Mouse (Mus musculus): ENCODE data around the gene Traf3ip1. TPM values are rescaled to one million over a fixed set of nuclear protein-coding genes. Genes with fewer than 3 reads are reported as not detected.

Gene Traf3ip1
- 6.1 and 7.3 TPM in 2 replicates for polyA plus RNA-seq (2016; fragmentation: Nextera tagmentation; extraction: Ambion mirVana)

GRCm38 (mm10) chr1:91494457-91495140, at the start of gene Traf3ip1:
Traf3ip1 (plus strand) TSS chr1:91494647.
- Histone ChIP-seq H3K4me3 (peak within 1 kb of the TSS; percentile 99), H3K9me3 (no peaks in the 10 kb centered on the region), H3K27ac (peak within 1 kb of the TSS; percentile 87), H3K36me3 (peaks cover 4% of the 10 kb centered on the region), H3K4me1 (peaks cover 16% of the 10 kb centered on the region), H3K27me3 (ENCODE audit: insufficient read depth, poor library complexity, severe bottlenecking) (peaks cover 11% of the 10 kb centered on the region; the same call in 1 of the 2 replicates)
- WGBS, result under 1% methylated on average over 79 of the region's 79 CpGs
- DNase-seq (ENCODE audit: low spot score), result peak; percentile 96

DNA sequence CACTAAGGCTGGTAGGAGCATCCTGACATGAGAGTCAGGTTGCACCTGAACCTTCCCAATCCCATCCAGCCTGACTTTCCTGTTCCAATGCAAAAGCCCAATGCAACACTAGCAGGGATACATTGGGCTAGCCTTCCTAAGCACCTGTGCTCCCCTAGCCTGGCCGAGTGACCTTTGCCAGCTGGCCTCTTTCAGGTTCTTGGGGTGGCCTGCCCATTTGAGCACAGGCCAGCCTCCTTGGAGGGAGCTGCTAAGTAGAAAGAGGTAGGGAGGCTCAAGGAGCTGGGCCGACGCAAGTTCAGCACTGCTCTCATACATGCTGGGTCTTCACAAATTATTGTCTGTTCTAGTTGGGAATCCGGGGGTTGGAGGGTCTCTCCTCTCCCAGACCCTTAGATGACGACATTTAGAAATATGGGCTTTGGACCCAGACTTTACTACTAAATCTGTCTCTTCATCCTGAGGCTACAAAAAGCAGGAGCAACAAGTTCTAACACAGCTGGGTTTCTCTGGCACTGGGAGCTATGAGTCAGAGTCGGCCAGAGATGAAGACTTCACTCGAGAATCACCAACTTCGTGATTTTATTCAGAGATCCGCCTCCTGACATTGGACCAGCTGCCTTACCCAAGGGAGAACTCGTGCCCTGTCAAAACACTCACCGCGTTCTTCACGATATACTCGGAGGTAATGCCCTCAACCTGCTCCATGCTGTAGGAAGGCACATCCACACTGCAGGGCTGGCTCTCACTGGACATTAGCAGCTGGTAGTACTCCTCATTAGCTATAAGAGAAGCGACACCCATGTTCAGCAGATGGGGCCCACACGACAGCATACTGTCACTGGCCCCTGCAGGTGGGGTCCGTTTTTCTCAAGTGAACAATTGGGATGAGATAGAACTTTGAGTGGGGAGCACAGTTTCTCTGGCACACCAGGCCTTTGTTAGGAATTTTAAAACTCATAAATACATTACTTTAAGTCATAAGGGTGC, 49.3 kb upstream of the Traf3ip1 start:
- H3K27me3 ChIP-seq (ENCODE audit: insufficient read depth, poor library complexity, severe bottlenecking), result no peaks in the 10 kb centered on the region
- peaks cover 29% of the 10 kb centered on the region for H3K4me1 ChIP-seq
- H3K9me3 ChIP-seq, result 0 out of 2 replicates have a peak, but pooled peaks cover 3% of the 10 kb centered on the region
- peaks cover 37% of the 10 kb centered on the region for H3K36me3 ChIP-seq
- H3K4me3 ChIP-seq, result no peak overlapping the region
- whole genome bisulfite sequencing, result 90% methylated on average over 17 of the region's 17 CpGs
- no peak for DNase-seq (ENCODE audit: low spot score)
- H3K27ac ChIP-seq, result peak overlapping the region; percentile 39; the same call in 1 of the 2 replicates

DNA sequence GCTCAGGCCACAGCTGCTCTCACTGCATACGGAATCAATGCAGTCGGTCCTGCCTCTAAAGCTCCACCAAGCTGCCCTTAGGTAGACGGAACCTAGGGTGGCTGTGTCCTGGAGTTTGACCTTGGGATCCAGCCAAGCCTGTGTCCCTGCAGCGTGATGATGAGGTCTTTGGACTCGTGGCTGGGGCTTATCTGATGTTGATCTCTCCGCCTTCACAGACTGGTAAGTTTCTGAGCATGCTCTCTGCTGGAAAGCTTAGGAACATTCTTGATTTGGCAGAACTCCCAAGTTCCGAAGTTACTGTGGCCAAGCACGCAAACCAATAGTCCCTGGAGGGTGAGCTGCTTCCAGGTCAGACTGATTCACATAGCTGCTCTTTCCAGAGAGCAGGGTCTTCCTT, 48.4 kb upstream of the Traf3ip1 start:
- H3K36me3 ChIP-seq, result peaks cover 31% of the 10 kb centered on the region
- 0 out of 2 replicates have a peak, but pooled peaks cover 3% of the 10 kb centered on the region for H3K9me3 ChIP-seq
- H3K4me1 ChIP-seq, result peaks cover 38% of the 10 kb centered on the region
- WGBS, result 68% methylated on average over 8 of the region's 8 CpGs
- peak overlapping the region; percentile 39 for H3K27ac ChIP-seq
- H3K4me3 ChIP-seq, result no peak overlapping the region
- DNase-seq (ENCODE audit: low spot score), result no peak
- no peaks in the 10 kb centered on the region for H3K27me3 ChIP-seq (ENCODE audit: insufficient read depth, poor library complexity, severe bottlenecking)

DNA sequence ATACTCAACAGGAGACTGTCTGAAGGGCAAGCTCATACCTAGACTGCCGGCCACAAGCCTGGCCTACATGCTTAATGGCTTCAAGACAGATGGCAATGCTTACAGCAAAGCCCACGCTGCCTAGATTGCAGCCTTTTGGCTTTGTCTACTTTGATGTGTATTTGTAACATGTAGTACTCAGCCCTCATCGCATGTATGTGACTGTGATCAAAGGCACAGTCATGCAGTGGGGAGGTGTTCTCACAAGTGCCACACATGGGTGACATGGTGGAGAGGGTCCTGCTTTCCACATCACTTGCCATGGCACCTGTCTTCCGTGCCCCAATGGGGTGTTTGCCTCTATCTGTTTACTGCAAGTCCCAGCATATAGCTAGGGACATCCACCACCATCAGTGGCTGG, 47.9 kb upstream of the Traf3ip1 start:
- WGBS, result 91% methylated on average over 4 of the region's 4 CpGs
- no peak for DNase-seq (ENCODE audit: low spot score)
- peaks cover 31% of the 10 kb centered on the region for H3K36me3 ChIP-seq
- 0 out of 2 replicates have a peak, but pooled peaks cover 3% of the 10 kb centered on the region for H3K9me3 ChIP-seq
- H3K27ac ChIP-seq, result peak overlapping the region; percentile 39
- no peaks in the 10 kb centered on the region for H3K27me3 ChIP-seq (ENCODE audit: insufficient read depth, poor library complexity, severe bottlenecking)
- no peak overlapping the region for H3K4me3 ChIP-seq
- H3K4me1 ChIP-seq, result peaks cover 42% of the 10 kb centered on the region

- DNase-seq (ENCODE audit: low spot score), result peak; percentile 81
- Histone ChIP-seq H3K4me3 (peak overlapping the region; percentile 22; the same call in 1 of the 2 replicates), H3K27me3 (ENCODE audit: insufficient read depth, poor library complexity, severe bottlenecking) (no peaks in the 10 kb centered on the region), H3K27ac (peak overlapping the region; percentile 88), H3K36me3 (peaks cover 19% of the 10 kb centered on the region), H3K4me1 (peaks cover 55% of the 10 kb centered on the region), H3K9me3 (0 out of 2 replicates have a peak, but pooled peaks cover 3% of the 10 kb centered on the region)
- WGBS, result 34% methylated on average over 10 of the region's 10 CpGs
Measured at GRCm38 (mm10) chr1:91448688-91449087, 45.8 kb upstream of the Traf3ip1 start.

GRCm38 (mm10) chr1:91450851-91451250, 43.6 kb upstream of the Traf3ip1 start:
- H3K36me3 ChIP-seq, result peaks cover 12% of the 10 kb centered on the region
- no peak overlapping the region for H3K4me3 ChIP-seq
- 78% methylated on average over 5 of the region's 5 CpGs for WGBS
- H3K27me3 ChIP-seq (ENCODE audit: insufficient read depth, poor library complexity, severe bottlenecking), result no peaks in the 10 kb centered on the region
- H3K4me1 ChIP-seq, result peaks cover 74% of the 10 kb centered on the region
- H3K27ac ChIP-seq, result peak overlapping the region; percentile 60; the same call in 1 of the 2 replicates
- DNase-seq (ENCODE audit: low spot score), result no peak
- 0 out of 2 replicates have a peak, but pooled peaks cover 3% of the 10 kb centered on the region for H3K9me3 ChIP-seq

- 57% methylated on average over 5 of the region's 5 CpGs for WGBS
- Histone ChIP-seq H3K27me3 (ENCODE audit: insufficient read depth, poor library complexity, severe bottlenecking) (no peaks in the 10 kb centered on the region), H3K9me3 (0 out of 2 replicates have a peak, but pooled peaks cover 3% of the 10 kb centered on the region), H3K36me3 (peaks cover 12% of the 10 kb centered on the region), H3K4me3 (no peak overlapping the region), H3K27ac (peak overlapping the region; percentile 60; the same call in 1 of the 2 replicates), H3K4me1 (peaks cover 75% of the 10 kb centered on the region)
- no peak for DNase-seq (ENCODE audit: low spot score)
Measured at GRCm38 (mm10) chr1:91451547-91452084, 42.8 kb upstream of the Traf3ip1 start.

- Histone ChIP-seq H3K4me3 (no peak overlapping the region), H3K36me3 (no peaks in the 10 kb centered on the region), H3K9me3 (no peaks in the 10 kb centered on the region), H3K4me1 (peaks cover 88% of the 10 kb centered on the region), H3K27ac (0 out of 2 replicates have a peak overlapping the region, but pooled peaks have one; percentile 67), H3K27me3 (ENCODE audit: insufficient read depth, poor library complexity, severe bottlenecking) (0 out of 2 replicates have a peak, but pooled peaks cover 4% of the 10 kb centered on the region)
- WGBS, result 74% methylated on average over 9 of the region's 9 CpGs
- no peak for DNase-seq (ENCODE audit: low spot score)
Measured at GRCm38 (mm10) chr1:91453932-91454331, 40.5 kb upstream of the Traf3ip1 start.

DNA sequence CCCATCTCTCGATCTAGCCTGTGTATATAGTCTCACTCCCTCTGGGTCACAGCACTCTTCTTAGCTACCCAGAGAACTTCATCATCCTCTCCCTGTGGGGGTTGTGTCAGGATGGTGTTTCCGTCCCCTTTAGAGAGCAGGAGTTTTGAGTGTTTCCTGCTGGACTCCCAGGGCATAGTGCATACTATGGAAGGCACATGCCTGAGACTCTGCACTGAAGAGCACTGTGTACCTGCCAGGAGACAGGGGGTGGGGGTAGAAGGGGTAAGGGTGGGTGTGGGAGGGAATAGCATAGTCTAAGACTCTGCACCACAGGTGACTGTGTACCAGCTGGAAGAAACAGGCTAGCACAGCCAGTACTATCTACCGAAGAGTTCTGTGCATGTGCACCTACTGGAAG, 40.1 kb upstream of the Traf3ip1 start:
- peak overlapping the region; percentile 67; the same call in 1 of the 2 replicates for H3K27ac ChIP-seq

GRCm38 (mm10) chr1:91454927-91455326, 39.5 kb upstream of the Traf3ip1 start:
- peak overlapping the region; percentile 67; the same call in 1 of the 2 replicates for H3K27ac ChIP-seq
- H3K36me3 ChIP-seq, result no peaks in the 10 kb centered on the region
- H3K4me3 ChIP-seq, result no peak overlapping the region
- peaks cover 85% of the 10 kb centered on the region for H3K4me1 ChIP-seq
- DNase-seq (ENCODE audit: low spot score), result no peak
- 0 out of 2 replicates have a peak, but pooled peaks cover 4% of the 10 kb centered on the region for H3K27me3 ChIP-seq (ENCODE audit: insufficient read depth, poor library complexity, severe bottlenecking)
- no peaks in the 10 kb centered on the region for H3K9me3 ChIP-seq
- WGBS, result 87% methylated on average over 3 of the region's 3 CpGs

More for the DNA sequence above, 40.1 kb upstream of the Traf3ip1 start:
- Histone ChIP-seq H3K27me3 (ENCODE audit: insufficient read depth, poor library complexity, severe bottlenecking) (0 out of 2 replicates have a peak, but pooled peaks cover 4% of the 10 kb centered on the region), H3K4me1 (peaks cover 85% of the 10 kb centered on the region), H3K4me3 (no peak overlapping the region), H3K36me3 (no peaks in the 10 kb centered on the region), H3K9me3 (no peaks in the 10 kb centered on the region)
- 71% methylated on average over 3 of the region's 3 CpGs for WGBS
- no peak for DNase-seq (ENCODE audit: low spot score)

DNA sequence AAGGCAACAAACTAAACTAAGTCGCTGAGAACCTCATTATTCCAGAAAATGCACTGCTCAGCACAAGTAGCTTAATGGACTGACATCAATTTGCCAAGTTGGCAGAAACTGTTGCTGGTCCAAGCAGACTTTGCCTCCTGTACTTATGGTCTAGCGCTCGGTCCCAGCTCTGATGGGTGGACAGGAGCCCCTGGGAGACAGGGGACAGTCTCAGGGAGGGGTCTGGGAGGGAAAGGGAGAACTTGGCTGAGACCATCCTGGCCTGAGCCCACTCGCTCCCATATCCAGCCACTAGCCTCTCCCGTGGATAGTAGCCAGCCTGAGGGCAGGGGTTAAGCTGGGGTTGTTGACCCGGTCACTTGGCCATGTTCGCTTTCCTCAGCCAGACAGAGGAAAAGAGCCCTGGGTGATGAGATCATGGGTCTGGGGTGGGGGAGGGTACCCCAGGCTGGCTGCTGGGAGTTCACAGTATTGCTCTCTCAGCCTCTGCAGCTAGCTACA, 38.7 kb upstream of the Traf3ip1 start:
- WGBS, result 41% methylated on average over 7 of the region's 7 CpGs
- peak overlapping the region; percentile 67 for H3K27ac ChIP-seq

GRCm38 (mm10) chr1:91456301-91456801, 38.1 kb upstream of the Traf3ip1 start:
- Histone ChIP-seq H3K4me3 (0 out of 2 replicates have a peak overlapping the region, but pooled peaks have one; percentile 9), H3K27me3 (ENCODE audit: insufficient read depth, poor library complexity, severe bottlenecking) (0 out of 2 replicates have a peak, but pooled peaks cover 4% of the 10 kb centered on the region), H3K36me3 (no peaks in the 10 kb centered on the region), H3K4me1 (peaks cover 82% of the 10 kb centered on the region), H3K27ac (peak overlapping the region; percentile 67), H3K9me3 (no peaks in the 10 kb centered on the region)
- DNase-seq (ENCODE audit: low spot score), result no peak
- 43% methylated on average over 11 of the region's 11 CpGs for WGBS

More for the DNA sequence above, 38.7 kb upstream of the Traf3ip1 start:
- Histone ChIP-seq H3K4me1 (peaks cover 88% of the 10 kb centered on the region), H3K4me3 (0 out of 2 replicates have a peak overlapping the region, but pooled peaks have one; percentile 9), H3K36me3 (no peaks in the 10 kb centered on the region), H3K27me3 (ENCODE audit: insufficient read depth, poor library complexity, severe bottlenecking) (0 out of 2 replicates have a peak, but pooled peaks cover 4% of the 10 kb centered on the region), H3K9me3 (no peaks in the 10 kb centered on the region)
- DNase-seq (ENCODE audit: low spot score), result no peak
